Mouse (Mus musculus) heart, adult 2 months (tissue): ENCODE results near the gene Gm13304. TPM values are rescaled to one million over a fixed set of nuclear protein-coding genes. Genes with fewer than 3 reads are reported as not detected.
"Not testable (repeated sequence)": the region's sequence is repeated elsewhere in the genome, so short reads cannot be mapped to it uniquely, and the experiment has no call there.

ENCODE experiments used
- DNase-seq, 2 experiments: peaks; one replicate each; pipeline ENCODE4 v3.0.0; 2021
- H3K27ac ChIP-seq: fragments of 200-600 bp; 2 replicates; pipeline ENCODE4 v1.8.1; 2022
- H3K27me3 ChIP-seq: fragments of 200-500 bp; 2 replicates; pipeline ENCODE4 v1.6.1; 2012; ENCODE audit warnings: mild to moderate bottlenecking, low read length, inconsistent platforms, mixed read lengths; ENCODE audit not compliant: control insufficient read depth, insufficient read depth
- H3K36me3 ChIP-seq: fragments of 200-500 bp; 2 replicates; pipeline ENCODE4 v1.6.1; 2012; ENCODE audit warnings: low read length, inconsistent platforms; ENCODE audit not compliant: control insufficient read depth, insufficient read depth
- H3K4me1 ChIP-seq: fragments of 200-500 bp; 2 replicates; pipeline ENCODE4 v1.6.1; 2011; ENCODE audit warnings: low read length; ENCODE audit not compliant: control insufficient read depth, insufficient read depth
- H3K4me3 ChIP-seq: fragments of 200-600 bp; 2 replicates; pipeline ENCODE4 v1.8.1; 2022
- H3K79me2 ChIP-seq: fragments of 200-500 bp; replicated peaks from 2 replicates; pipeline ENCODE4 v1.6.1; 2012; ENCODE audit warnings: mild to moderate bottlenecking, inconsistent platforms, low read length, moderate library complexity, mixed read lengths; ENCODE audit not compliant: control insufficient read depth, insufficient read depth
- H3K9ac ChIP-seq: fragments of 200-500 bp; 2 replicates; pipeline ENCODE4 v1.6.1; 2012; ENCODE audit warnings: low read depth, mild to moderate bottlenecking, control low read depth, inconsistent platforms, low read length, mixed read lengths
- WGBS: fragments of 180-500 bp; shearing (Covaris S2); methylation state at CpG from one replicate; pipeline ENCODE4 v1.1.7; 2018; 5-methylcytosine and 5-hydroxymethylcytosine counted together
- intact Hi-C: fragments of 180-260 bp; cut with DNase I; formaldehyde crosslinking; loops from one replicate; pipeline ENCODE4 v1.15.1; 2025
- long read RNA-seq: library from polyadenylated mRNA; stranded (forward); transcript quantifications from one replicate; pipeline ENCODE4 v2.0.0, GENCODE M21; 2021
- polyA plus RNA-seq: library from polyadenylated mRNA; depleted of rRNA; stranded (reverse); fragments of >200 nt; gene quantifications from 2 replicates; pipeline ENCODE4 v1.2.3, GENCODE M21; 2012; rRNA removed
- total RNA-seq, 2 experiments: library from RNA; stranded (reverse); gene quantifications; 2 replicates each; pipeline ENCODE4 v1.2.3; 2021

Gene Gm13304
- total RNA-seq = 10 to 100 TPM; 31.3 to 32.6 TPM
- polyA plus RNA-seq = not detected in 2 replicates
- long read RNA-seq, partial matches to known transcripts = 0 of 1 reads
- long read RNA-seq, other reads (novel, unspliced or antisense) = 0 of 1 reads

DNA sequence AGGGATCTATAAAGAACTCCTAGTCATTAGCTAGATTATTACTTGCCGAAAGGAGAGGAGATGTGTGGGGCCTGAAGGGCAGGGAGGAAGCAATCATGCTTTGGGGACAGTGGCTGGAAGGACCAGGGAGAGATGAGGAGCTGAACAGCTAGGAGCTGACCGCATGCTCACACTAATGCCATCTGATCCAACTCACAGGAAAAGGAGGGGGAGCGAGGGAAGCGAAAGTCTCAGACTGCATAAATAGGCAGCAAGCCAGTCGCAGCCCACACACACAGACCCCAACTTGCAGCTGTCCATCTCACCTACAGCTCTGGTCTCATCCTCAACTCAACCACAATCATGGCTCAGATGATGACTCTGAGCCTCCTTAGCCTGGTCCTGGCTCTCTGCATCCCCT lies at the start of gene Gm13304:
Gm13304 (plus strand) TSS at position 301 of the 400 bp plus-strand sequence.
- WGBS = no CpG with 5 or more reads among the region's 5 CpGs
- H3K79me2 ChIP-seq, H3K4me3 ChIP-seq, H3K27me3 ChIP-seq, H3K4me1 ChIP-seq, H3K9ac ChIP-seq, H3K27ac ChIP-seq, DNase-seq, intact Hi-C loops, H3K36me3 ChIP-seq: not testable (repeated sequence)

DNA sequence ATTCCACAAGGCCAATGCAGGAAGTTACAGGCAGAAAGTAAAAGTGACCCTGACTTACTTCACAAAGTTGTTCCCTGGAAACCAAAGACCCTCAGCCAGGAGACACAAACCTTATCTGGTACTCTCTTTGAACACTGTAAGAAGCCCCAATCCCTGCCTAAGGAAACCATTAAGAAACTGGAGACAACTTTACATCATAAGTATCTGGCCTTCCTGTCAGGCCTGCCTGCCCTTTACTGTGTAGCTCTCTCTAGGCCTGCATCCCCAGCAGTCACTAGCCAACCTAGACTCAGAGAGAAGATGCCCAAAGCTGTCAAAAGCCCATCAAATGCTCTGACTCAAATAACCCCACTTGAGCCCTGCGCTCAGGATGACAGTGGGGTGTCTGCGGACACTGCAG lies 23.7 kb upstream of the Gm13304 start, which contains the start of gene Gm3893:
Gm3893 (plus strand) TSS at position 301 of the 400 bp plus-strand sequence.
- DNase-seq, intact Hi-C loops, H3K4me1 ChIP-seq: not testable (repeated sequence)

DNA sequence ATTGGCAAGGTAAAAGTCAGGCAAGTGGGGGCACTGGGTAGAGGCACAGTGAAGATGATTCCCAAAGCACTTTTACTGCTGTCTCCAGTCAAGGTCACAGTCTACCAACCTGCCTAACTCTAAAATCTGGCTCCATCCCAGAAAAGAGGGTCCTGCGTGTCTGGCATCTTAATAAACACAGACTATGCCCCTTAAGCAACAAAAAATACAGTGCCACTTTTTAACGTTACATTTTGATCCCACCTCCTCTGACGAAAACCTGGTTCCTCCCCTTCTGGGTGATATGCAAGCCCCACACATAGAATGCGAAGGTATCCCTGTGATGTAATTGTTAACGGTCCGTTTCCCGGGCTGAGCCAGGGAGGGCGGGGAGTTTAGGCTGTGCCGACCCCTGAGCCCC lies 38.5 kb downstream of the Gm13304 start, which contains the start of gene Gm13306:
Gm13306 (plus strand) TSS at position 301 of the 400 bp plus-strand sequence.
- H3K9ac ChIP-seq, DNase-seq, H3K79me2 ChIP-seq, H3K4me1 ChIP-seq, H3K36me3 ChIP-seq, H3K27me3 ChIP-seq, intact Hi-C loops, H3K27ac ChIP-seq, H3K4me3 ChIP-seq: not testable (repeated sequence)
- WGBS = no CpG with 5 or more reads among the region's 9 CpGs

More for the DNA sequence above, 23.7 kb upstream of the Gm13304 start, which contains the start of gene Gm3893:
- not testable (repeated sequence) for H3K79me2 ChIP-seq, H3K27me3 ChIP-seq, H3K27ac ChIP-seq, H3K4me3 ChIP-seq, H3K36me3 ChIP-seq, H3K9ac ChIP-seq
- WGBS = no CpG with 5 or more reads among the region's 2 CpGs

Other genes with a start within 250 kb of the Gm13304 start
- gene Gm21541, start 211.2 kb upstream of the Gm13304 start, total RNA-seq = not detected
- gene Gm21541, start 211.2 kb upstream of the Gm13304 start, polyA plus RNA-seq = 4.4 and 7.2 TPM in 2 replicates
- gene Gm20878, start 173.2 kb upstream of the Gm13304 start, total RNA-seq = under 1 TPM in 1 of 2 experiments, not detected in 1; 0.50 TPM
- 0.41 and 1.00 TPM in 2 replicates for gene Gm20878, start 173.2 kb upstream of the Gm13304 start, polyA plus RNA-seq
- gene Fam205a4, start 148.8 kb upstream of the Gm13304 start, total RNA-seq = under 1 TPM in 1 of 2 experiments, not detected in 1; 0.10 TPM
- not detected in 2 replicates for gene Fam205a4, start 148.8 kb upstream of the Gm13304 start, polyA plus RNA-seq
- not detected for gene Gm21093, start 80.1 kb upstream of the Gm13304 start, total RNA-seq
- gene Gm21093, start 80.1 kb upstream of the Gm13304 start, polyA plus RNA-seq = not detected in 2 replicates
- not detected for gene Gm3893, start 23.6 kb upstream of the Gm13304 start, total RNA-seq
- not detected in 2 replicates for gene Gm3893, start 23.6 kb upstream of the Gm13304 start, polyA plus RNA-seq
- under 1 TPM in 1 of 2 experiments, not detected in 1; 0.86 TPM for gene Gm13306, start 38.6 kb downstream of the Gm13304 start, total RNA-seq
- gene Gm13306, start 38.6 kb downstream of the Gm13304 start, polyA plus RNA-seq = not detected in 2 replicates
- gene Gm13305, start 53.8 kb downstream of the Gm13304 start, total RNA-seq = under 1 TPM; 0.70 to 0.97 TPM
- 0.55 and 1.1 TPM in 2 replicates for gene Gm13305, start 53.8 kb downstream of the Gm13304 start, polyA plus RNA-seq
- under 1 TPM; 0.23 to 0.26 TPM for gene Gm10600, start 125.8 kb downstream of the Gm13304 start, total RNA-seq
- not detected in 2 replicates for gene Gm10600, start 125.8 kb downstream of the Gm13304 start, polyA plus RNA-seq
- gene Ccl21b, start 140.9 kb downstream of the Gm13304 start, total RNA-seq = not detected
- 1.5 TPM in 1 of 2 replicates, not detected in the other for gene Ccl21b, start 140.9 kb downstream of the Gm13304 start, polyA plus RNA-seq
- not detected for gene Gm21953, start 179.4 kb downstream of the Gm13304 start, total RNA-seq
- not detected in 2 replicates for gene Gm21953, start 179.4 kb downstream of the Gm13304 start, polyA plus RNA-seq
- gene Fam205a3, start 203.5 kb downstream of the Gm13304 start, total RNA-seq = not detected
- 0.04 and 0.06 TPM in 2 replicates for gene Fam205a3, start 203.5 kb downstream of the Gm13304 start, polyA plus RNA-seq